Mouse (Mus musculus) hindbrain, embryonic 14.5 days (tissue): ENCODE measurements around the gene Prdx6. TPM values are rescaled to one million over a fixed set of nuclear protein-coding genes. Genes with fewer than 3 reads are reported as not detected.

Experiments
- ATAC-seq: fragments of 200-750 bp; cut with Nextera tagmentation; 2 replicates; pipeline ENCODE4 v1.8.0; 2017; ENCODE audit warnings: moderate number of reproducible peaks, mild to moderate bottlenecking, moderate TSS enrichment, moderate library complexity; ENCODE audit not compliant: low FRiP score
- DNase-seq: peaks from one replicate; pipeline ENCODE4 v3.0.0-alpha.2; 2015; ENCODE audit warnings: low spot score
- H3K27ac ChIP-seq: fragments of 300-500 bp; sonication (generic); 2 replicates; pipeline ENCODE4 v1.5.1; 2014; ENCODE audit warnings: mild to moderate bottlenecking, moderate library complexity
- H3K27me3 ChIP-seq: fragments of 300-500 bp; sonication (generic); 2 replicates; pipeline ENCODE4 v1.6.1; 2014; ENCODE audit warnings: mild to moderate bottlenecking, low read length, mixed read lengths; ENCODE audit not compliant: control insufficient read depth, insufficient read depth
- H3K36me3 ChIP-seq: fragments of 300-500 bp; sonication (generic); replicated peaks from 2 replicates; pipeline ENCODE4 v1.6.1; 2014; ENCODE audit not compliant: control insufficient read depth, insufficient read depth
- H3K4me1 ChIP-seq: fragments of 300-500 bp; sonication (generic); replicated peaks from 2 replicates; pipeline ENCODE4 v1.6.1; 2014; ENCODE audit warnings: antibody characterized with exemption, low read length, mixed read lengths; ENCODE audit not compliant: control insufficient read depth, insufficient read depth
- H3K4me2 ChIP-seq: fragments of 300-500 bp; sonication (generic); replicated peaks from 2 replicates; pipeline ENCODE4 v1.6.1; 2014; ENCODE audit warnings: mild to moderate bottlenecking, moderate library complexity
- H3K4me3 ChIP-seq: fragments of 300-500 bp; sonication (generic); replicated peaks from 2 replicates; pipeline ENCODE4 v1.5.1; 2014; ENCODE audit warnings: mild to moderate bottlenecking, low read length
- H3K9ac ChIP-seq: fragments of 300-500 bp; sonication (generic); 2 replicates; pipeline ENCODE4 v1.6.1; 2014
- H3K9me3 ChIP-seq: fragments of 300-500 bp; sonication (generic); 2 replicates; pipeline ENCODE4 v1.6.1; 2016; ENCODE audit warnings: low read length; ENCODE audit not compliant: control insufficient read depth
- WGBS: fragments of 180-500 bp; shearing (Covaris S2); extraction: QIAGEN DNeasy Blood & Tissue Kit; methylation state at CpG from one replicate; pipeline ENCODE4 v1.1.7; 2014; 5-methylcytosine and 5-hydroxymethylcytosine counted together
- polyA plus RNA-seq: library from polyadenylated mRNA; unstranded; fragments of >200 nt; fragmentation: Nextera tagmentation; extraction: Ambion mirVana; gene quantifications from 2 replicates; pipeline ENCODE4 v1.2.1, GENCODE M21; 2014

Prdx6 gene
- polyA plus RNA-seq, 1 experiment from 2014 or later, result 199 TPM

DNA sequence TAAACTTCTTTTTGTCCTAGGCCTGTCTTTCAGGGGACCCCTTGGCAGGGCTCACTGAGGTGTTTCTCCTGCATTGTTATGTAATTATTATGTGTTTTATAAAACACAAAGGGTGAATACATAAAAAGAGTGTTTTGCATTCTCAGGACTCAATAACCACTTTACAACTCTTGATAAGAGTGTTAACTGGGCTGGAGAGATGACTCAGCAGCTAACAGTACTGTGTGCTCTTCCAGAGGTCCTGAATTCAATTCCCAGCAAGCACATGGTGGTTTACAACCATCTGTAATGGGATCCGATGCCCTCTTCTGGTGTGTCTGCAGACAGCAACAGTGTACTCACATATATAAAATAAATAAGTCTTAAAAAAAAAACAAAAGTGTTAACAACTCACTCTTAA, 3.3 kb upstream of the Prdx6 start:
- no peak for ATAC-seq
- no peak overlapping the region for H3K4me2 ChIP-seq
- H3K4me3 ChIP-seq, result no peak overlapping the region
- H3K9ac ChIP-seq, result no peak overlapping the region
- H3K9me3 ChIP-seq, result no peaks in the 10 kb centered on the region
- peaks cover 8% of the 10 kb centered on the region for H3K4me1 ChIP-seq
- DNase-seq, result no peak
- WGBS, result 86% methylated on average over 1 of the region's 1 CpGs
- 0 out of 2 replicates have a peak, but pooled peaks cover 3% of the 10 kb centered on the region for H3K27me3 ChIP-seq
- H3K27ac ChIP-seq, result no peak overlapping the region
- no peaks in the 10 kb centered on the region for H3K36me3 ChIP-seq

DNA sequence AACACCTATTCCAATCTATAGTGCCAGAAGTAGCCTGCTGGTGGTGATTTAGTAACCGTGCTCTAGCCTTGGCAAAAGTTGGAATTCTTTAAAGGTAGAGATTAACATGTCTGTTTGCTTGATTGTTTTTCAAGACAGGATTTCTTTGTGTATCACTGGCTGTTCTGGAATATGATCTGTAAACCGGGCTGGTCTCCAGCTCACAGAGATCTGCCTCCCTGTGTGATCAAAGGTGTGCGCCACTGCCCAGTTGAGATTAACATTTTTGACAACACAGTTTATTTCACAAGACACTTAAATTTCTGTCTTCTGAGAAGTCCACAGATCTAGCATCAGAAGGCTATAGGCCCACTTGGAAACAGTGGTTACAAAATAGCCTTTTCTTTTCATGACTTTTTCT, 1.9 kb upstream of the Prdx6 start:
- no peak for DNase-seq
- WGBS, result 84% methylated on average over 3 of the region's 3 CpGs
- H3K4me3 ChIP-seq, result no peak overlapping the region
- 0 out of 2 replicates have a peak, but pooled peaks cover 3% of the 10 kb centered on the region for H3K27me3 ChIP-seq
- no peak overlapping the region for H3K27ac ChIP-seq
- no peak overlapping the region for H3K4me2 ChIP-seq
- no peak overlapping the region for H3K9ac ChIP-seq
- H3K4me1 ChIP-seq, result peaks cover 19% of the 10 kb centered on the region
- H3K36me3 ChIP-seq, result no peaks in the 10 kb centered on the region
- H3K9me3 ChIP-seq, result no peaks in the 10 kb centered on the region
- no peak for ATAC-seq

DNA sequence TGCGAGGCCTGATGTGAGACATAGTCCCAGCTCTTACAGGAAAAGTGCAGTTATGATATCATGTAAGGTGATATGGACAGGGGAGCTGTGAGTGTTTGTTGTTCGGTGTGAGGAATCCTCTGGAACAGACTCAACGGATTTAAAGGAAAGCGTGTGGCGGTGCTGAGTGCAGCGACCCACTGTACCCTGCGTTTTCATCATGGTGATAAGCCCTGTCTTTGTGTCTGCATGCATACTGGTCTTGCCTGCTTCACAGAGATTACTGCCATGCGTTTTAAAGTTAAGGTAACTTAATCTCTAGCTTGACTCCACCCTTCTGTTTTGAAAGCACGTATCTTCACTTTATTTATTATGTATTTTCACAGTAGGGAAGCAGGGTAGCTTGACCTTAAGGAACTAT, 1.3 kb upstream of the Prdx6 start:
- Histone ChIP-seq H3K4me1 (peaks cover 22% of the 10 kb centered on the region), H3K27me3 (0 out of 2 replicates have a peak, but pooled peaks cover 3% of the 10 kb centered on the region), H3K9me3 (no peaks in the 10 kb centered on the region), H3K4me3 (no peak overlapping the region), H3K27ac (no peak overlapping the region), H3K36me3 (no peaks in the 10 kb centered on the region), H3K4me2 (no peak overlapping the region), H3K9ac (no peak overlapping the region)
- 86% methylated on average over 9 of the region's 9 CpGs for WGBS
- ATAC-seq (no peak), DNase-seq (no peak)

DNA sequence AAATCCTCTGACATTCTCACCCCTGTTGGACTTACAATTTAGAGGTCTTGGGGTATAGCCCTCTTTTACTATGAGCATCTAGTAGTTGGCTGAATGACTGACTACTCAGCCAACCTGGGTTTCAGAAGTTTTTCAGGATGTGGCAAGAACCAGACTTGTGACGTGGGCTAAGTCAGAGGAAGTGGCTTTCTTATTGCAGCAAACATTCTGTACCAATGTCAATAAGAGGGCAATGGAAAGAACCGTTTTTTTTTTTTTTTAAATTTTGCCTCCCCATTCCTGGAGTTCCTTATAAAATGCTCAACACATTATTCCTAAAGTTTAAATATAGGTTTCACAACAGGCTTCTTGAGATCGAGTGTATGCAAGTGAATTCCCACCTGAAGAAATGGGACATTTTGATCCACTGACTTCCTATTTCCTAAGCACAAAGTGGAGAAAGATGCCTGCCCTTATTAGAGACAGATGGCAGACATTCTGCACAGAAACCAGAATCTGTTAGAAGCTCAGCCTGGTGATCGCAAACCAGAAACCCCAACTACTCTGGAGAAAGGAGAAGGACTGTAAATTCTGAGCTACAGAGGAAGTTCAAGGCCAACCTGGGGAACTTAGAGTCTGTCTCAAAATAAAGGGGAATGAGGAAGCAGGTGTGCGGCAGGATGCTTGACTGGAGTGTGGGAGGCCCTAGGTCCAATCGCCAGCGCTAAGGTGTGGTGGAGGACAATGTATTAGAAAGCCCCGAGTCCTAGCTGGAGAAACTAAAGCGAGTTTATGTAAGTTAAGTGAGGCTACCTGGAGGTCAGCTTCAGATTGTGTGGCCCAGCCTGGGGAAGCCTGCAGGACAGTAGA, 622 bp upstream of the Prdx6 start:
- Histone ChIP-seq H3K27me3 (0 out of 2 replicates have a peak, but pooled peaks cover 3% of the 10 kb centered on the region), H3K4me3 (peak overlapping the region; percentile 88), H3K4me1 (peaks cover 22% of the 10 kb centered on the region), H3K9ac (peak overlapping the region; percentile 33; the same call in 1 of the 2 replicates), H3K4me2 (peak overlapping the region; percentile 90), H3K27ac (no peak overlapping the region), H3K36me3 (no peaks in the 10 kb centered on the region), H3K9me3 (no peaks in the 10 kb centered on the region)
- ATAC-seq (no peak), DNase-seq (no peak)
- WGBS, result 71% methylated on average over 9 of the region's 9 CpGs

- H3K4me3 ChIP-seq, result peak overlapping the region; percentile 88
- ATAC-seq, result peak; percentile 35; the same call in 1 of the 2 replicates
- H3K9ac ChIP-seq, result peak overlapping the region; percentile 79
- peak; percentile 51 for DNase-seq
- H3K27me3 ChIP-seq, result 0 out of 2 replicates have a peak, but pooled peaks cover 3% of the 10 kb centered on the region
- H3K27ac ChIP-seq, result peak overlapping the region; percentile 55; the same call in 1 of the 2 replicates
- 2% methylated on average over 15 of the region's 15 CpGs for WGBS
- H3K4me1 ChIP-seq, result peaks cover 22% of the 10 kb centered on the region
- no peaks in the 10 kb centered on the region for H3K9me3 ChIP-seq
- peaks cover 8% of the 10 kb centered on the region; the same call in 1 of the 2 replicates for H3K36me3 ChIP-seq
- H3K4me2 ChIP-seq, result peak overlapping the region; percentile 90
These were observed 902 bp downstream of the Prdx6 start for GRCm38 (mm10) chr1:161250031-161250603.

- Histone ChIP-seq H3K4me2 (peak overlapping the region; percentile 90), H3K9me3 (no peaks in the 10 kb centered on the region), H3K4me3 (peak overlapping the region; percentile 88), H3K9ac (peak overlapping the region; percentile 79), H3K27me3 (0 out of 2 replicates have a peak, but pooled peaks cover 3% of the 10 kb centered on the region), H3K4me1 (peaks cover 22% of the 10 kb centered on the region), H3K27ac (no peak overlapping the region), H3K36me3 (peaks cover 8% of the 10 kb centered on the region; the same call in 1 of the 2 replicates)
- no peak for DNase-seq
- no peak for ATAC-seq
- WGBS, result 46% methylated on average over 6 of the region's 6 CpGs
These were observed 1.6 kb downstream of the Prdx6 start for GRCm38 (mm10) chr1:161249442-161249841.

- H3K9ac ChIP-seq, result no peak overlapping the region
- WGBS, result 68% methylated on average over 7 of the region's 7 CpGs
These were observed 2.3 kb downstream of the Prdx6 start for GRCm38 (mm10) chr1:161248685-161249084.

GRCm38 (mm10) chr1:161247643-161248580, 3.1 kb downstream of the Prdx6 start:
- H3K27me3 ChIP-seq, result 0 out of 2 replicates have a peak, but pooled peaks cover 3% of the 10 kb centered on the region
- peaks cover 20% of the 10 kb centered on the region for H3K36me3 ChIP-seq
- ATAC-seq, result no peak
- H3K9me3 ChIP-seq, result no peaks in the 10 kb centered on the region
- no peak overlapping the region for H3K27ac ChIP-seq
- H3K4me1 ChIP-seq, result peaks cover 22% of the 10 kb centered on the region
- DNase-seq, result no peak
- H3K4me2 ChIP-seq, result peak overlapping the region; percentile 90; the same call in 1 of the 2 replicates
- H3K9ac ChIP-seq, result no peak overlapping the region
- no peak overlapping the region for H3K4me3 ChIP-seq
- 75% methylated on average over 11 of the region's 11 CpGs for WGBS

More at GRCm38 (mm10) chr1:161248685-161249084, 2.3 kb downstream of the Prdx6 start:
- H3K4me1 ChIP-seq, result peaks cover 22% of the 10 kb centered on the region
- no peak overlapping the region; the same call in 1 of the 2 replicates for H3K4me3 ChIP-seq
- no peak for ATAC-seq
- H3K27me3 ChIP-seq, result 0 out of 2 replicates have a peak, but pooled peaks cover 3% of the 10 kb centered on the region
- no peaks in the 10 kb centered on the region for H3K9me3 ChIP-seq
- peak overlapping the region; percentile 90 for H3K4me2 ChIP-seq
- no peak overlapping the region for H3K27ac ChIP-seq
- H3K36me3 ChIP-seq, result peaks cover 13% of the 10 kb centered on the region; the same call in 1 of the 2 replicates
- no peak for DNase-seq
